Mouse (Mus musculus): ENCODE measurements around the gene Nthl1.
"Not testable (repeated sequence)": the region's sequence is repeated elsewhere in the genome, so short reads cannot be mapped to it uniquely, and the experiment has no call there.

Nthl1 gene

DNA sequence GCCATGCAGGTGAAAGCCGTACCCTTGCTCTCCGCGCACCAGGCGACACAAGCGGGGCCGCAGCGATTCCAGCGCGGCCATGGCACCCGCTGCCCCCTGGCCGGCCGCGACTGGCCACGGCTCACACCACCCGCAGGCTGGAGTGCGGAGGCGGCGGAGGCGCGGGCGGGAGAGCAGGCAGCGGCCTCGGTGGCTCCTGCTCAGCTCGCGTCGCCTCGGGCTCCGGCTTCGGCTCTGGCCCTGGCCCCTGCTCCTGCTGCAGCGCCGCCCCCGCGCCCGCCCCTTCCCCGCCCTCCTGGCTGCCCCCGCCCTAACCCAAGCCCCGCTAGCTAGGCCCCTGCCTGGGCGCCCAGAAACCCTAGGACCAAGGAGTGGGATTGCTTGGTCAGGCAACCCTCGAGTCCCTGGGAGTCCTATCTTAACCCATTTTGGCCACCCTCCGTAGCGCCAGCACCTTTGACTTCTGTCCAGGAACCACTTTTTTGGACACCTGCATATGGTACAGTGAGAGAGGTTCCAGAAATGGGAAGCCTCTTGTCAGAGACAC is 17.7 kb downstream of the Nthl1 start, which contains the start of gene Slc9a3r2:
Slc9a3r2 (minus strand) TSS at position 258 of the 547 bp plus-strand sequence.
- no peak for DNase-seq (ENCODE audit: low read depth, low spot score)

DNA sequence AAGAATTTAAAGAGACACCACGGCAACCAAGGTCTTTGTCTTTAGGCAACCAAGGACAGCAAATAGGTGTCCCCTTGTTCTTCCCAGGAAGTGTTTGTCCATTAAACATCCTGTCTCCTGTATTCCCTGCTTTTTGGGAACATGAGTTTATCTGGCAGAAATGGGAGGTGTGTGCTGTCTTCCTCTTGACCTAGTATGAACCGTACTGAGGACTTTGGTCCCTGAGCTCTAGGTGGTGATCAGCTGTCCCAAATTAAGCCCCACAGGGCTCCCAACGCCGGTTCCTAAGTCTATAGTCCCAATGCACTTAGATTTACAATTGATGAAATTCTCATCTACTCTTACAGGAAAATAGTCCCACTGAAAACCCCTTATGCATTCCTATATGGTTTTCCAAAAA is 18.3 kb downstream of the Nthl1 start:
- no peak for DNase-seq (ENCODE audit: low read depth, low spot score)

DNA sequence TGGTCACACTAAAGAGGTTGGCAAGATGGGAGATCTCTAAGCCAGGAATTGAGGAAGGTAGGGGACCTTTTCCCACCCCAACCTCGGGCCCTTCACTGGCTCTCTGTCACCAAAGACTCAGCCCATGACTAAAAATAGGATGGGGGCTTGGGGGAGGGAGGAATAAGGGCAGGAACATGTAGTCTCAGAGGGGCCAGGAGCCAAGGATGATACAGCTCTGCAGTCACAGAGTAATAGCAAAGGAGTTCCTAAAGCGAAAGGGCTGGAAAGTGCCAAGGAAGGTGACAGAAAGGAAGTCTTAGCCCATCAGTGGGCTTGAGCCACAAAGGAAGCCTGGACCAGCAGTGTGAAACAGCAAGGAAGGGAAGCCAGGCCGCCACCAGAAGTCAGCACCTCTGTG is 19.4 kb downstream of the Nthl1 start:
- DNase-seq (ENCODE audit: low read depth, low spot score), result no peak

DNA sequence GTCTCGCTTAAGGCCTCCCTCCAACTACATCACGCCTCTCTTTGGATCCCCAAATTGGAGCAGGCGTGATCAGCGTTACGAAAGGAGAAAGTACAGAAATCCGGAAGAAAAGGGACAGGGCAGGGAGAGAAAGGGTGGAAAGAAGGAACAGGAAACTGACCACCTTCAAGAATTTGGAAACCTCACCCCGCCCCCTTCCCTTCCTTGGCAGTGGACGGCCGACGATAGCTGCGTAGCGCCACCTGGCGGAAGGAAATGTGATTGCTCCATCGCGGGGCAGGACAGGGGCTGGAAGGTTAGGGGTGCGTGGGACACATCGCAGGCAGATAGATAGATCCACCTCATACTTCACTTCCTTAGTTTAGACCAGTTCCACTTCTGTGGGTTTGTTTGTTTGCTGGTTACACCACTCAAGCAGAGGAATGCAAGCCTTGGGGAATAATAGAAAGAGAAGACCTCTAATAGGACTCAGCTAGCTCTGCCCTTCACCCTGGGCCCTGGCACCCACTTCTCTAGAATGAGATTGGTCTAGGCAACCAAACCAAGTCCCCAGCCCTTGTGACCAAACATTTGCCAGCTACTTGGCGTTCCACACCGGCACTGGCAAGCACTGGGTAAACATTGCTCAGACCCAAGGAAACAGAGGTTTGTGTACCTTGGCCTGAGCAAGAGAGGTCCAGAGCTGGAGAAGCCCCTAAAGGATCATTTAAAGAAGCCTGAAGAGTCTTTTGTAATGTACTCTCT is 21.7 kb downstream of the Nthl1 start:
- peak; percentile 47 for DNase-seq (ENCODE audit: low read depth, low spot score)

DNA sequence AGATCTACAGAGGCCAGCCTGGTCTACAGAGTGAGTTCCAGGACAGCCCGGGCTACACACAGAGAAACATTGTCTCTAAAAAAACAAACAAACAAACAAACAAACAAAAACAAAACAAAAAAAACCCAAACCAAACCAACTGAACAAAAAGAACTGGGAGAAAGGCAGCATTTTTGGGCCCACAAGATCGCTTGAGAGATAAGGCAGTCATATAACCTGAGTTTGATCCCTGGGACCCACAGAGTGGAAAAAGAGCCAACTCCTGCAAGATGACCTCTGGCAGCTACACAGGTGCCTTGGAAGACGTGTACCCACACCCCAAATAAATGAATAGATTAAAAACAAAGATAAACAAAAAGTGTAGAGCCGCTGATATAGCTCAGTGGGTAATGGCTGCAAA is 22.5 kb downstream of the Nthl1 start:
- DNase-seq (ENCODE audit: low read depth, low spot score), result no peak

DNA sequence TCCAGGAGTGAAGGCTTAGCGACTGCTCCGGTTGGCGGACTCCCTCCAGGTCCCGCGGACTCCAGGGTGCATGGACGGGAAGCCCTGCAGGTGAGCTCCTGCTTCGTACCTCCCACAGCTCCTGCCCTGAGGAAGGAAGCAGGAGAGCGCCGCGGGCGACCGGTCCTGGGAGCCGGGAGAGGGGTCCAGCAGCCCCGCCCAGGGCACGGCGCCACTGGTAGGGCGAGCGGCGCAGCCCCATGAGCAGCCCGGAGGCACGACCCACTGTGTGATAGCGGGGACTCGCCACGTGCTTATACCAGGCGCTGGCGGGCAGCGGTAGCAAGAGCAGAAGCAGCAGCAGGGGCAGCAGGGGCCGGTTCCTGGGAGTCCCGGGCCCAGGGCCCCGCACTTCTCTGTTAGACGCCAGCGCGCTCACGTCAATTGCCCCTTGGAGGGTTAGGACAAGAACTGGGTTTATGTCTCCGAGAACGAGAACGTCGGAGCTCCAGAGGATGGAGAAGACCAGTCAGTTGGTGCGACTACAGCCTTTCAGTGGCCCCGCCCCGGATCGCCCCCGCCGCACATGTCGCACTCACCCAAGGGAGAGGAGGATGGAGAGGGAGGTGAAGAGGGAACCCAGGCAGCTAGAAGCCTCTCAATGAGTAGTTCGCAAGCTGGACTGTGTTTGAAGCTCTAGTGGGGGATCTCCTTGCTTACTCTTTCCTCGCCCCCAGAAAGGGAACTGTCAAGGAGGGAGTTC is 25.7 kb downstream of the Nthl1 start, which contains the start of gene Npw:
Npw (minus strand) TSS at position 441 of the 742 bp plus-strand sequence.
- DNase-seq (ENCODE audit: low read depth, low spot score), result no peak

DNA sequence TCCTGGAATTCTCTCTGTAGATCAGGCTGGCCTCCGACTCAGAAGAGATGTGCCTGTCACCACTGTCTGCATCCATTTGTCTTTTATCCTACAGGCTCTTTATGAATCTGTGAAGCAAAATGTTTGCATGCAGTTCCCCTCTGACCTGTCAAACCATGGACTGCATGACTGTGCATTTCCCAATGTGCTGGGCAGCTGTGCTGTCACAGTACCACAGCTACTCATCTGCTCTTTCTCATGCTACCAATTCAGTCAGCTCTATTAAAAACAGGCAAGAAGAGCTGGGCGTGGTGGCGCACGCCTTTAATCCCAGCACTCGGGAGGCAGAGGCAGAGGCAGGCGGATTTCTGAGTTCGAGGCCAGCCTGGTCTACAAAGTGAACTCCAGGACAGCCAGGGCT is 34.5 kb downstream of the Nthl1 start:
- DNase-seq (ENCODE audit: low read depth, low spot score), result not testable (repeated sequence)

DNA sequence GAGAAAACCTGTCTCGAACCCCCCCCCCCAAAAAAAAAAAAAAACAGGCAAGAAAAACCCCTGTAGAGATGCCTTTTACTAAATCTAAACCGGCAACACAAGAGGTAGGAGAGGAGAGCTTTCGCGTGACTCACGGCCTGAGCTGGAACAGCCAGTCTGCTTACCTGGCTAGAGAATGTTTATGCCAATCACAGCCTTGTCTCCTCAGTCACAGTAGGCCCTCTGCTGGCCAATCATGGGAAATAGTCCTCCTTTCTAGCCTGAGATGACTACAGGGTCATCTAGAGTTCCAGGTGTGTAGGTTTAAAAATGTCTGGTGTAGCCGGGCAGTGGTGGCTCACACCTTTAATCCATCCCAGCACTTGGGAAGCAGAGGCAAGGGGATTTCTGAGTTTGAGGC is 34.9 kb downstream of the Nthl1 start:
- peak; percentile 54 for DNase-seq (ENCODE audit: low read depth, low spot score)

DNA sequence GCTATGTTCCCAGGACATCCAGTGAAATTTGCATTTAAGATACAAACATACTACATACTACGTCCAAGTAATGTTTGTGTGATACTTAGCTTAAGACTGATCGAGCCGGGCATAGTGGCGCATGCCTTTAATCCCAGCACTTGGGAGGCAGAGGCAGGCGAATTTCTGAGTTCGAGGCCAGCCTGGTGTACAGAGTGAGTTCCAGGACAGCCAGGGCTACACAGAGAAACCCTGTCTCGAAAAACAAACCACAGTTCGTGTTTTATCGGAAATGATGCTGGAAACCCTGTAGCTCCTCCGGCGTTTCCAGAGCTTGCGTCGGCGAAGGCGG is 36.7 kb downstream of the Nthl1 start:
- not testable (repeated sequence) for DNase-seq (ENCODE audit: low read depth, low spot score)

DNA sequence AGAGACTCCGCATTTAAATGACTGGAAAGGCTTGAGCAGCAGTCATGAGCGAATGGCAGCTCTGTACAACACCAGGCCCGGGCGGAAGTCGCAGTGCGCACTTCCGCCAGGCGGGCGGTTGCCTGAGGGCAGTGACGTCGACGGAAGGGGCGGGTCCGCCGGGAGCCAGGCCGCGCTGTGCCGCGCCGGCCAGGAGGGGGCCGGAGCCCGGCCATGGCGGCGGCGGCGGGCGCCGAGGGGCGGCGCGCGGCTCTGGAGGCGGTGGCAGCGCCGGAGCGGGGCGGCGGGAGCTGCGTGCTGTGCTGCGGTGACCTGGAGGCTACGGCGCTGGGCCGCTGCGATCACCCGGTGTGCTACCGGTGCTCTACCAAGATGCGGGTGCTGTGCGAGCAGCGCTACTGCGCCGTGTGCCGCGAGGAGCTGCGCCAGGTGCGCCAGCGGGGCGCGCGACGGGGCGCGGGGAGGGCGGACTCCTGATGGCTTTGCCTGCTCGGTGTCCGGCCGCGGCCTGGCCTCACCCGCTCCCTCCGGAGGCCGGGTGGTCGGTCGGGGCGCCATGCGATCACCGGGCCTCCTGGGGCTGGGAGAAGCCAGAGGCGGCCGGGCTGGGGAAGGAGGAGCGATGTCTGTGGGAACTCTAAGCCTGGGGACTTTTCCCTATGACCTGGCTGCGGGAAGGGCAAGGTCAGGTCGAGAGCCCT is 37.2 kb downstream of the Nthl1 start, which contains the start of gene Zfp598:
Zfp598 (plus strand) TSS at position 143 of the 701 bp plus-strand sequence.
- peak; percentile 86 for DNase-seq (ENCODE audit: low read depth, low spot score)

DNA sequence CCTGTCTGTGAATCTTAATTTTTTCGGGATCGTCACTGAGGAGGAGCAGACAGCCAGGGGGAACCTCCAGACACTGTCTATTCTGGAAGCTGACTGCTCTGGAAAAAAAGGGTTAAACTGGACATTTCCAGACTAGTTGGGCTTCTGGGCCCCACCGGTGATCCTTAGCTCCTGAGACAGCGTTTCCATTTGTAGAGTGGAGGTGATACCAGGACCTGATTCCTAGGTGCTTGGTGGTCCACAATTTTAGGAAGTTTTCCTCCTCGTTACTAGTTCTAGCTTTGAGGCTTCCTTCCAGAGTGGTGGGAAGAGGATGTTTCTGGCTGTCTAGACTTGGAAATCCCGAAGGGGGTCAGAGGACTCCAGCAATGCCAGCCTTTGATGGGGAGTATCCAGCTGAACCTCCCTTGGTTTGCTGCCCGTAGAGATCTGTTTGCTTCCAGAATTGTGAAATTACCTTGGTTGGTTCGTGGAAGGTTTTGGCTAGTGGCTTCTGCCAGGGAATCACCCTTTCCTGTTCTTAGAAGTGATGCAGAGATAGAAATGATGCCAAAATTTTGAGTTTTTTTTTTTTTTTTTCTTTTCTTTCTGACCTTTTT is 37.9 kb downstream of the Nthl1 start:
- no peak for DNase-seq (ENCODE audit: low read depth, low spot score)

DNA sequence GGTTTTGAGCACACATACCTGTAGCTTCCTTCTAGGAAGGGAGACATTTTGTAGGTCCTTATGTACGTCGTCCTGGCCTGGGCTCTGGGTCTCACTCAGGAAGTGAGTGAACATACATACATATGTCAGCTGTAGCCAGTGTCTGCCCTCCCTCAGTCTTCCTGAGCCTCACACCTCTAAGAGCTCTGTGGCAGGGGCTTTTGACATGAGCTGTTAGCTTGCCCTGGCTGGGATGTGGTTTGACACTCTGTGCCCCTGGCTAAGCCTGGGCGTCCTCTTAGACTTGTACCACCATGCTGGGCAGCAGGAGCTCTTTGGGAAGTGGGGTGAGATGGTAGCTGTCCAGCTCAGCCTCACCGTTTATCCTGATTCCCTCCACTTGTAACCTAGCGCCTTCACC is 38.9 kb downstream of the Nthl1 start:
- DNase-seq (ENCODE audit: low read depth, low spot score), result no peak

DNA sequence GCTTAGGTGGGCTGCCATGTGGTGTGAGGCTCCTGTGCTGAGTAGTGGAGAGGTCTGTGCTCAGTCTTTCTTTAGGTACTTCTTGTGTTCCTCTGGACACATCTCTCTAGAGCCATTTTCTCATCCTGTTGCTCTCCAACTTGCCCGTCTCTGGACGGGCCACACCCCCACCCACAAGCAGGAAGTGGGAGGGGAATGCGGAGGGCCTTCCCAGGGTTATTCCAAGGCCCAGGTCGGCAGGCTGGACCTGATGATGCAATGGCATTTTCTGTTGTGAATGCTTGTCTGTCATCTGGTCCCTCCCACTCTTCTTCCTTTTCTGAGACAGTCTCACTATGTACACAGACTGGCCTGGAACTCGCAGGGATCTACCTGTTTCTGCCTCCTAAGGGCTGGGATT is 39.7 kb downstream of the Nthl1 start:
- no peak for DNase-seq (ENCODE audit: low read depth, low spot score)

DNA sequence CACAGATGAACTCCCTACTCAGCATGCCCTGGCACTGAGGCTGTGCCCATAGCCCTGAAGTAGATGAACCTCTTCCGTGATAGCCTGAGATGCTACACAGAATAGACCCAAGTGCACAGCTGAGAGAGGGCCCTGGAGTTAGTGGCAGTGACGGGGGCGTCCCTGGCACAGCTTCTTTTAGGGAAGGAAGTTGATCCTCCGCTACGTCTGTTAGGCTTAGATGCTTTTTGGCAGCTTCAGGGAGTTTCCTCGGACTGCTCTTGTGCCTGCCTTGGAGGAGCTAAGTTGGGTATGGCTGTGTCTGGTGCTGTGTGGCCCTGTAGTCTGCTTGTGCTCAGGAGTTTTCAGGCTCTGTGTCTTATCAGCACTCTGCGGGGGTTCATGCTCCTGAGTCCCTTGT is 41.8 kb downstream of the Nthl1 start:
- DNase-seq (ENCODE audit: low read depth, low spot score), result no peak

DNA sequence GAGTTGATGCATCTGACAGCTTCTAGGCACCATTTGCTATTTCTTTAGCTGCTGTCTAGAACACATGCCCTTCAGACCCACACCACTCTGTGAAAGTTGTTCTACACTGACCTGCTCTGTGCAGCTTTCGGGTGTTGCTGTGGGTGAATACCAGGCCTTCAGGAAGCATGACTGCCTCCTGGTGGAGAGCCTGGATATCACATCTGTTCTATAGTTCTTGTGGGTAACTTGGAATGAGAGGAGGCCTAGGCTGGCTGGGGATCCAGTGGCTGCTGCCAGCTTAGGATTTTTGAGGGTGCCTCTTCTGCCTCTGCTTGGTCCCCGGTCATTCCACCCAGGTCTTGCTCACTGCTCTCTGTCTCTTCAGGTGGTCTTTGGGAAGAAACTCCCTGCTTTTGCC is 43.7 kb downstream of the Nthl1 start:
- no peak for DNase-seq (ENCODE audit: low read depth, low spot score)

DNA sequence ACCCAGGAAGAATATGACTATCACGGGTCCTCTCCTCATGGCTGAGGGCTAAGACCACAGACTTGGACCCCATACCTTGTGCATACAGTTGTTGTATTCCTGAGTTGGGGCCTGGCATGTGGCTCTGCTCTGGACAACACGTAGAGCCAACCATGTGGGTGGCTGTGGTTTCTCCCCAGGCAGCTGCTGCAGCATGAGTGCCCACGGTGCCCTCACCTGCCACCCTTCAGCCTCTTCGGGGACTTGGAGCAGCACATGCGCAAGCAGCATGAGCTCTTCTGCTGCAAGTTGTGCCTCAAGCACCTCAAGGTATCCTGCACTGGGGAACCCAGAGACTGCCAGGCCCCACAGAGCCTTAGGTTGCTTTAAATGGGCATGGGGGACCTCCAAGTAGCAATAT is 44.4 kb downstream of the Nthl1 start:
- no peak for DNase-seq (ENCODE audit: low read depth, low spot score)

DNA sequence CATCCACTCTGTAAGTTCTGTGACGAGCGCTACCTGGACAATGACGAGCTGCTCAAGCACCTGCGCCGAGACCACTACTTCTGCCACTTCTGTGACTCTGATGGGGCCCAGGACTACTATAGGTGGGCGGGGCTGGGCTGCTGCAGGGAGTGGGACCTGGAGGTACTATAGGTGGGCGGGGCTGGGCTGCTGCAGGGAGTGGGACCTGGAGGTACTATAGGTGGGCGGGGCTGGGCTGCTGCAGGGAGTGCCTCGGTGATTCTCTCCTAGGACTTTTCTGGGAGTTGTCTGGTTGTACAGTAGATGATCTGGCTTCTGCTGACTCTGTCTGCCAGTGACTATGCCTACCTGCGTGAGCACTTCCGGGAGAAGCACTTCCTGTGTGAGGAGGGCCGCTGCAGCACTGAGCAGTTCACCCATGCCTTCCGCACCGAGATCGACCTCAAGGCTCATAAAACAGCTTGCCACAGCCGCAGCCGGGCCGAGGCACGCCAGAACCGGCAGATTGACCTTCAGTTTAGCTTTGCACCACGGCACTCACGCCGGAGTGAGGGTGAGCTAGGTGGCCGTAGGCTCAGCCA is 45.1 kb downstream of the Nthl1 start:
- DNase-seq (ENCODE audit: low read depth, low spot score), result no peak

DNA sequence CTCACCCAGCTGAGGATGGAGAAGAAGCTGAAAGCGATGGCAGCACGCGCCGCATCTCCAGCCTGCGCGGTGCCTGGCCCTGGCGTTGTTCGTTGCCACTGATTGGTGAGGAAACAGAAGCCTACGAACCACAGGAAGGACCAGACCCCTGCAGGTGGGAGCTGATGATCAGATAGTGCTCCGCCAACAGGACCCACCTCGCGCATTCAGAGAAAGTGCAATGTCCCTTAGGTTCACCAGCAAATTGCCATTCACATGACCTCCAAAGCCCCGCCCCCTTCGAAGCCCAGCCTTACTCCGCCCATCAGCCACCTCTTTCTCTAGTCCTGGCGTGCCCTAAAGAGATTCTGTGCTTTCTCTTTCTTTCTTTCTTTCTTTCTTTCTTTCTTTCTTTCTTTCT is 54.0 kb downstream of the Nthl1 start:
- no peak for DNase-seq (ENCODE audit: low read depth, low spot score)

DNA sequence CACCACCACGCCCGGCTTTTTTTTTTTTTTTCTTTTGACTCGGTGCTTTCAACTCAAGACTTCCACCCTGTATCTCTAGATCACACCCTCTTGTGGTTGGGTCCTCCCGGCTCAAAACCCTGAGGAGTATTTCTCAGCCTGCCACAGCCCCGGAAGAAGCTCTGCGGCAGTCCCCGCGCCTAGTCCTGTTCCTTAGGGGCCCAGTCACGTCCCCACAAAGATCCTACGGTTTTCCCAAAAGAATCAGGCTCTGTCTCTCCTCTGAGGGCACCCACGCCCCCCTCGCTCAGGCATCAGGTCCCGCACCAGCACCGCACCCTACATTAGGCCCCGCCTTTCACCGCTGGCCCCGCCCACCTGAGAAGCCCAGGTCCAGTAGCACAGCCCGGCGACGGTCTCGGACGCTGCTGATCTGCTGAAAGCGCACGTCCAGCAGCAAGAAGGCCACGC is 54.7 kb downstream of the Nthl1 start:
- DNase-seq (ENCODE audit: low read depth, low spot score), result no peak

DNA sequence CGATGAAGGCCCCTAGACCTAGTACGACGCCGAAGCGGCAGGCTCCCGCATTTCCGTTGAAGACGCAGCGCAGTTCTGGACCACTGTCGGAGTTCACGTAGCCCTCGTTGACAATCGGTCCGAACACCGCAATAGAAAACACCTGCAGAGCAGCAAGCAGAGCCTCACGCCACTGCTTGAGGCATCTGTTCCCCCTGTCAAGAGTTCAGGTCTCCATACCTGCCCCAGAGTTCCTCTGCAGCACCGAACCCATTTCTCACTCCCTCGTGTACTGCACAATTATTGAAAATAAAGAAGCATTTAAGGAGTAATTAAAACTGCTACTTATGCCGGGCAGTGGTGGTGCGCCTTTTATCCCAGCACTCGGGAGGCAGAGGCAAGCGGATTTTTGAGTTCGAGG is 55.1 kb downstream of the Nthl1 start:
- DNase-seq (ENCODE audit: low read depth, low spot score), result no peak

Data from retina, adult 2 months (tissue).